Mouse (Mus musculus): ENCODE results near the gene Aoc1.

DNA sequence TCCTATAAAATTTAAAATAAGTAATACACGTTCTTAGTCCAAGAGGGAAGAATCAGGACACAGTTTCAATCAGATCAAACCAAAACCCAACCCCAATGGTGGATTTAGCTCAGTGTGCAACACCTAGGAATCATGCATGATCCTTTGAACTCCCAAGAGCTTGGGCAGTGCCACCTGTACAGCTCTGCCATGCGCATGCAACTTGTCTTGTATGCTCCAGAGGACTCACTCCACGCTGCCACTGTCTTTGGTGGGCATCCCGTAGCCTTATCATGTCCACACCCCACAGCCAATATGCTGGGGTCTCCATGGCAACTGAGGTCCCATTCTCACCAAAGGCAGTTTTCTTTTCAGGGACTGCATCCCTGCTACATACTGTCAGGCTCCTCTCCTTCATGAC, 5.5 kb upstream of the Aoc1 start:
- TF ChIP-seq CTCF (IDR thresholded peaks at IDR 0.05) (no peak), POLR2A (IDR thresholded peaks at IDR 0.05; ENCODE audit: insufficient read depth, low read depth, low read length) (no peak), EP300 (IDR thresholded peaks at IDR 0.05; ENCODE audit: insufficient read depth, low read depth, low read length) (no peak)

Measured in heart, adult 2 months (tissue).